Mouse (Mus musculus) embryonic fibroblast, embryonic 13.5 days (primary cell): ENCODE measurements around the gene Nelfb.

Source experiments
- CTCF ChIP-seq: IDR thresholded peaks from 2 replicates; pipeline ENCODE4 v1.5.1; 2011; ENCODE audit warnings: mild to moderate bottlenecking, control low read depth, low read length, moderate library complexity, borderline replicate concordance; ENCODE audit not compliant: insufficient read depth
- POLR2A ChIP-seq: IDR thresholded peaks from 2 replicates; pipeline ENCODE4 v1.6.1; 2011; ENCODE audit warnings: low read depth, mild to moderate bottlenecking, control low read depth, low read length, moderate library complexity

- TF ChIP-seq CTCF, result no peak
- TF ChIP-seq POLR2A, result peak; percentile 83
Measured at GRCm38 (mm10) chr2:25211121-25211670, at the start of gene Nelfb.
